Mouse (Mus musculus) heart, embryonic 16.5 days (tissue): ENCODE data around the gene Pik3r2. TPM values are rescaled to one million over a fixed set of nuclear protein-coding genes. Genes with fewer than 3 reads are reported as not detected.

Experiments used
- ATAC-seq: fragments of 200-750 bp; cut with Nextera tagmentation; replicated peaks from 2 replicates; pipeline ENCODE4 v1.8.0; 2017; ENCODE audit warnings: moderate number of reproducible peaks; ENCODE audit not compliant: insufficient read depth, low FRiP score; ENCODE audit errors: extremely low read depth
- H3K27ac ChIP-seq: fragments of 300-500 bp; sonication (generic); 2 replicates; pipeline ENCODE4 v1.5.1; 2014; ENCODE audit warnings: mild to moderate bottlenecking, low read length, control low read depth, moderate library complexity
- H3K27me3 ChIP-seq: fragments of 300-500 bp; sonication (generic); 2 replicates; pipeline ENCODE4 v1.6.1; 2014; ENCODE audit warnings: low read length, mixed read lengths; ENCODE audit not compliant: control insufficient read depth, insufficient read depth
- H3K36me3 ChIP-seq: fragments of 300-500 bp; sonication (generic); 2 replicates; pipeline ENCODE4 v1.6.1; 2014; ENCODE audit not compliant: control insufficient read depth, insufficient read depth
- H3K4me1 ChIP-seq: fragments of 300-500 bp; sonication (generic); 2 replicates; pipeline ENCODE4 v1.6.1; 2014; ENCODE audit warnings: low read length, mixed read lengths; ENCODE audit not compliant: control insufficient read depth, insufficient read depth
- H3K4me2 ChIP-seq: fragments of 300-500 bp; sonication (generic); 2 replicates; pipeline ENCODE4 v1.6.1; 2014; ENCODE audit warnings: low read depth, mild to moderate bottlenecking, control low read depth, low read length
- H3K4me3 ChIP-seq: fragments of 300-500 bp; sonication (generic); 2 replicates; pipeline ENCODE4 v1.5.1; 2014; ENCODE audit warnings: mild to moderate bottlenecking, control low read depth, low read length
- H3K9ac ChIP-seq: fragments of 300-500 bp; sonication (generic); 2 replicates; pipeline ENCODE4 v1.6.1; 2014; ENCODE audit warnings: low read length, control low read depth
- H3K9me3 ChIP-seq: fragments of 300-500 bp; sonication (generic); replicated peaks from 2 replicates; pipeline ENCODE4 v1.6.1; 2016; ENCODE audit warnings: low read length; ENCODE audit not compliant: control insufficient read depth
- WGBS: fragments of 180-500 bp; shearing (Covaris S2); extraction: QIAGEN DNeasy Blood & Tissue Kit; methylation state at CpG from one replicate; pipeline ENCODE4 v1.1.7; 2014; 5-methylcytosine and 5-hydroxymethylcytosine counted together
- polyA plus RNA-seq: library from polyadenylated mRNA; unstranded; fragments of >200 nt; fragmentation: Nextera tagmentation; extraction: Ambion mirVana; gene quantifications from 2 replicates; pipeline ENCODE4 v1.2.1, GENCODE M21; 2015

Pik3r2 gene
- polyA plus RNA-seq, 1 experiment from 2014 or later = 42.1 TPM

GRCm38 (mm10) chr8:70771217-70771616, 5.3 kb downstream of the Pik3r2 start:
- no peaks in the 10 kb centered on the region for H3K9me3 ChIP-seq
- 81% methylated on average over 7 of the region's 7 CpGs for WGBS
- H3K27me3 ChIP-seq = no peaks in the 10 kb centered on the region
- ATAC-seq = no peak
- peaks cover 29% of the 10 kb centered on the region for H3K36me3 ChIP-seq
- H3K4me2 ChIP-seq = no peak overlapping the region
- no peak overlapping the region for H3K27ac ChIP-seq
- H3K4me1 ChIP-seq = peaks cover 37% of the 10 kb centered on the region
- no peak overlapping the region for H3K4me3 ChIP-seq
- H3K9ac ChIP-seq = no peak overlapping the region

GRCm38 (mm10) chr8:70770748-70771147, 5.8 kb downstream of the Pik3r2 start:
- WGBS = 91% methylated on average over 13 of the region's 13 CpGs
- no peak overlapping the region for H3K27ac ChIP-seq
- no peak for ATAC-seq
- H3K27me3 ChIP-seq = no peaks in the 10 kb centered on the region
- no peaks in the 10 kb centered on the region for H3K9me3 ChIP-seq
- no peak overlapping the region for H3K9ac ChIP-seq
- H3K4me3 ChIP-seq = no peak overlapping the region
- H3K4me2 ChIP-seq = no peak overlapping the region
- peaks cover 39% of the 10 kb centered on the region for H3K4me1 ChIP-seq
- peaks cover 29% of the 10 kb centered on the region for H3K36me3 ChIP-seq

GRCm38 (mm10) chr8:70769858-70770257, 6.7 kb downstream of the Pik3r2 start:
- ATAC-seq = no peak
- Histone ChIP-seq H3K4me3 (no peak overlapping the region), H3K4me2 (no peak overlapping the region), H3K36me3 (peaks cover 29% of the 10 kb centered on the region), H3K9ac (no peak overlapping the region), H3K27me3 (no peaks in the 10 kb centered on the region), H3K4me1 (peaks cover 35% of the 10 kb centered on the region), H3K9me3 (no peaks in the 10 kb centered on the region), H3K27ac (no peak overlapping the region)
- WGBS = 70% methylated on average over 12 of the region's 12 CpGs

- Histone ChIP-seq H3K27me3 (no peaks in the 10 kb centered on the region), H3K4me3 (no peak overlapping the region), H3K27ac (no peak overlapping the region), H3K36me3 (peaks cover 28% of the 10 kb centered on the region), H3K4me1 (peaks cover 30% of the 10 kb centered on the region), H3K4me2 (no peak overlapping the region), H3K9me3 (no peaks in the 10 kb centered on the region), H3K9ac (no peak overlapping the region)
- ATAC-seq = peak; percentile 54
- WGBS = 7% methylated on average over 26 of the region's 26 CpGs
These were observed 7.2 kb downstream of the Pik3r2 start for GRCm38 (mm10) chr8:70769359-70769758.

- Histone ChIP-seq H3K9ac (no peak overlapping the region), H3K4me2 (no peak overlapping the region), H3K27me3 (no peaks in the 10 kb centered on the region), H3K4me3 (no peak overlapping the region), H3K36me3 (peaks cover 27% of the 10 kb centered on the region), H3K9me3 (no peaks in the 10 kb centered on the region), H3K4me1 (peaks cover 26% of the 10 kb centered on the region), H3K27ac (no peak overlapping the region)
- ATAC-seq = no peak
- 85% methylated on average over 16 of the region's 16 CpGs for WGBS
These were observed 7.6 kb downstream of the Pik3r2 start for GRCm38 (mm10) chr8:70768956-70769355.

DNA sequence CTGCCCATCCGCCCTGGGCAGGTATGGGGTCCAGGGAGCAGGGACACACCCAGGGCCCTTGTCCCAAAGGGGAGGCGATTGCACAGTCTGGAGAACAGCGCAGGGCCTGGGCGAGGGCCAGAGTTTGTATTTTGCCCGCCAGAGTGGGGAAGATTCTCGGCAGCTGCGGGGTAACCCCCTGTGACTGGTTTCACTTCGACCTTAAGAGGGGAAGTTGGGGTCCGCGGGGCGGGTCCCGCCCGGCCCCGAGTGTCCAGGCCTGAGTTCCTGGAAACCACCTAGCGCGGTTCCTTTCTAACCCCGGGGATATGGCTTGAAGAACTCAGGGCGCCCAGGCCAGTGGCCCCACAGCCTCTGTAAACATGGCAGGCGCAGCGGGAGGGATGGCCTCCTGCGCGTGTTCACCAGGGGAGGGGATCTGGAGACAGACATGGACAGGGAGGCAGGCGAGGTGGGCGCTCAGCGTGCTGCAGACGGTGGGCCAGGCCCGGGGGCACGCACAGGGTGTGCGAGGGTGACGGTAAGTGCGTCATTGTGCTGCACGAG, 8.2 kb downstream of the Pik3r2 start:
- WGBS = 90% methylated on average over 32 of the region's 32 CpGs
- no peak overlapping the region for H3K27ac ChIP-seq

DNA sequence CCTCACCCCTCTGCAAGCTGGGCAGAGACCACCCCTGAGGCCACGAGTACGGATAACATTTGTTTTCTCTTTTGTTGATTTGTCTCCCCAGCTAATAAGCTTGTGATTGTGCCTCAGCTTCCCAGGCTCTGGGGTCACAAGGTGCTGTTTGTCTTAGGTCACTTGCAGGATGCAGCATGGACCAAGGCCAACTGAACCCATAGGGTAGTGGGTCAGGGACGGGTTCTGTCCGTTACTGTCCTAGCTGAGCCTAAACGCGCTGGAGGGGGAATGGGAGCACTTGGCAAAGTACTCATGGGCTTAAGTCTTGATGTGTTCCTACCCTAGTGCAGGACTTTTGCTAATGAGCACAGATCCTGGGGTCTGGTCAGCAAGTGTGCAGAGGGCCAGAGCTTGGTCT, 9.0 kb downstream of the Pik3r2 start:
- H3K4me3 ChIP-seq = no peak overlapping the region
- H3K9me3 ChIP-seq = no peaks in the 10 kb centered on the region
- WGBS = 84% methylated on average over 6 of the region's 6 CpGs
- H3K36me3 ChIP-seq = peaks cover 27% of the 10 kb centered on the region
- no peaks in the 10 kb centered on the region for H3K27me3 ChIP-seq
- peaks cover 18% of the 10 kb centered on the region for H3K4me1 ChIP-seq
- H3K4me2 ChIP-seq = no peak overlapping the region
- no peak overlapping the region for H3K9ac ChIP-seq
- no peak for ATAC-seq
- no peak overlapping the region for H3K27ac ChIP-seq

More for the DNA sequence above, 8.2 kb downstream of the Pik3r2 start:
- Histone ChIP-seq H3K27me3 (no peaks in the 10 kb centered on the region), H3K4me2 (no peak overlapping the region), H3K4me1 (peaks cover 19% of the 10 kb centered on the region), H3K9ac (no peak overlapping the region), H3K4me3 (no peak overlapping the region), H3K36me3 (peaks cover 27% of the 10 kb centered on the region), H3K9me3 (no peaks in the 10 kb centered on the region)
- ATAC-seq = no peak

- ATAC-seq = peak; percentile 26; the same call in 1 of the 2 replicates
- H3K4me2 ChIP-seq = peak overlapping the region; percentile 86
- H3K9me3 ChIP-seq = no peaks in the 10 kb centered on the region
- H3K27me3 ChIP-seq = no peaks in the 10 kb centered on the region
- peaks cover 18% of the 10 kb centered on the region for H3K4me1 ChIP-seq
- H3K36me3 ChIP-seq = peaks cover 25% of the 10 kb centered on the region
- WGBS = 12% methylated on average over 21 of the region's 21 CpGs
- H3K9ac ChIP-seq = peak overlapping the region; percentile 70
- H3K27ac ChIP-seq = 0 out of 2 replicates have a peak overlapping the region, but pooled peaks have one; percentile 44
- peak overlapping the region; percentile 56 for H3K4me3 ChIP-seq
These were observed 9.7 kb downstream of the Pik3r2 start for GRCm38 (mm10) chr8:70766571-70767440.
